Mouse (Mus musculus) kidney, adult 8-10 months (tissue): ENCODE measurements at regions not wholly inside any gene's neighbourhood (a gene's known extent, or its start where the extent isn't known, plus 50 kb on each side); places are given as distances from the start of the nearest gene placed in this dataset.
A peak's percentile ranks its signal among the peaks of the same experiment; 100 is the strongest.
"Not testable (repeated sequence)": the region's sequence is repeated elsewhere in the genome, so short reads cannot be mapped to it uniquely, and the experiment has no call there.

Experiments used
- DNase-seq, 2 experiments: peaks; one replicate each; pipeline ENCODE4 v3.0.0; 2022

- DNase-seq, result peak; percentile 100
These were observed 219.1 kb downstream of the Gm31371 start for GRCm38 (mm10) chr8:20122067-20122925.

GRCm38 (mm10) chr8:20123545-20123944, 220.4 kb downstream of the Gm31371 start:
- DNase-seq, result peak in 1 of 2 experiments; percentile 25

GRCm38 (mm10) chr8:20135626-20136025, 227.4 kb downstream of the Gm15319 start:
- not testable (repeated sequence) for DNase-seq

- not testable (repeated sequence) for DNase-seq
These were observed 217.6 kb downstream of the Gm15319 start for GRCm38 (mm10) chr8:20145436-20145835.

GRCm38 (mm10) chr8:20151317-20152047, 211.5 kb downstream of the Gm15319 start:
- DNase-seq, result not testable (repeated sequence)

GRCm38 (mm10) chr8:20154091-20154490, 208.9 kb downstream of the Gm15319 start:
- not testable (repeated sequence) for DNase-seq
